Comparison of ENCODE assay signal across 8 mouse cellular contexts in genomic region chr1:38128919-38129436, GRCm38 (mm10). TPM values are rescaled to one million over a fixed set of nuclear protein-coding genes. Genes with fewer than 3 reads are reported as not detected.
DNase-seq lines count a peak whose midpoint lies in the region; ATAC-seq and TF ChIP-seq lines count a peak whose summit lies in the region.

No protein-coding gene starts in this region.

- H3K4me2 ChIP-seq in CH12.LX (ENCODE audit: insufficient read depth, low read depth, poor library complexity, severe bottlenecking): peak overlapping the region; percentile 74; the same call in 1 of the 2 replicates
- peak overlapping the region; percentile 86 for H3K4me2 ChIP-seq in forebrain, embryonic 12.5 days
- peak overlapping the region; percentile 63 for H3K4me2 ChIP-seq in lung, embryonic 14.5 days

- TF ChIP-seq RAD21 in CH12.LX (IDR thresholded peaks at IDR 0.05; ENCODE audit: low read depth, low read length): no peak

- in situ Hi-C loops in CH12.LX (cut with MboI; ENCODE audit: low pct_ligation_motif_present, low pct_unique_long_range_greater_than_20kb, low sequenced_read_pairs): loop anchor here (10.0 kb wide), 2 partner anchors 124 to 254 kb away; partner anchors contain the start of gene Lipt1

- H3K4me1 ChIP-seq in CH12.LX (ENCODE audit: control insufficient read depth in 1 of 2, insufficient read depth in 2 of 2): peaks cover 8 to 47% of the 10 kb centered on the region in 2 experiments
- peaks cover 8% of the 10 kb centered on the region for H3K4me1 ChIP-seq in brown adipose tissue, adult 24 weeks (ENCODE audit: control insufficient read depth, insufficient read depth, insufficient read length, low read length)
- peaks cover 25% of the 10 kb centered on the region for H3K4me1 ChIP-seq in forebrain, embryonic 12.5 days
- peaks cover 4% of the 10 kb centered on the region for H3K4me1 ChIP-seq in lung, embryonic 14.5 days (ENCODE audit: insufficient read depth)
- H3K4me1 ChIP-seq in thymus, adult 2 months (replicated peaks; ENCODE audit: control insufficient read depth, insufficient read depth, low read length): peaks cover 9% of the 10 kb centered on the region

- dilution Hi-C loops in CH12.LX (cut with MboI; ENCODE audit: extremely low pct_ligation_motif_present, extremely low pct_unique_long_range_greater_than_20kb, low sequenced_read_pairs): no loop called here

- TF ChIP-seq CTCF in CH12.LX (conservative IDR thresholded peaks at IDR 0.05 in 1 of 2, IDR thresholded peaks at IDR 0.05 in 1 of 2; ENCODE audit: low read depth in 2 of 2, low read length in 2 of 2): no peak
- no peak for TF ChIP-seq CTCF in lung, embryonic 14.5 days (IDR thresholded peaks at IDR 0.05; ENCODE audit: low read depth)
- TF ChIP-seq CTCF in thymus, adult 2 months (IDR thresholded peaks at IDR 0.05; ENCODE audit: borderline replicate concordance, control insufficient read depth, extremely low read depth, insufficient read depth, low read length, poor library complexity): 0 out of 2 replicates have a peak, but pooled peaks have one; percentile 18

- no peaks in the 10 kb centered on the region for H3K9me3 ChIP-seq in CH12.LX (replicated peaks; ENCODE audit: low read length)
- no peaks in the 10 kb centered on the region for H3K9me3 ChIP-seq in forebrain, embryonic 12.5 days
- H3K9me3 ChIP-seq in lung, embryonic 14.5 days (ENCODE audit: low read depth, low read length): no peaks in the 10 kb centered on the region

- H3K79me2 ChIP-seq in CH12.LX (replicated peaks; ENCODE audit: control insufficient read depth, extremely low read depth, insufficient read depth, poor library complexity, severe bottlenecking): peaks cover 39% of the 10 kb centered on the region

- no peak for TF ChIP-seq POLR2A in CH12.LX (IDR thresholded peaks at IDR 0.05; ENCODE audit: low read depth, low read length)
- TF ChIP-seq POLR2A in thymus, adult 2 months (IDR thresholded peaks at IDR 0.05; ENCODE audit: control insufficient read depth, extremely low read depth, insufficient read depth, low read length, poor library complexity): no peak

- H3K4me3 ChIP-seq in CH12.LX (replicated peaks in 1 of 3; ENCODE audit: low read depth in 2 of 3, low read length in 2 of 3, poor library complexity in 1 of 3): peak overlapping the region; percentile 70 to 93 (median 88)
- peak overlapping the region; percentile 77 for H3K4me3 ChIP-seq in brown adipose tissue, adult 24 weeks (ENCODE audit: insufficient read depth, low read depth, low read length)
- peak overlapping the region; percentile 88 for H3K4me3 ChIP-seq in forebrain, embryonic 12.5 days (replicated peaks)
- H3K4me3 ChIP-seq in lung, embryonic 14.5 days (ENCODE audit: low read depth, low read length): peak overlapping the region; percentile 87
- H3K4me3 ChIP-seq in thymus, adult 2 months (ENCODE audit: control insufficient read depth, insufficient read depth, low read length): peak overlapping the region; percentile 59

- no peak for TF ChIP-seq EP300 in CH12.LX (IDR thresholded peaks at IDR 0.05; ENCODE audit: low read length)

- H3K9ac ChIP-seq in CH12.LX (ENCODE audit: insufficient read depth, low read depth): peak overlapping the region; percentile 86
- peak overlapping the region; percentile 94 for H3K9ac ChIP-seq in forebrain, embryonic 12.5 days
- peak overlapping the region; percentile 91 for H3K9ac ChIP-seq in lung, embryonic 14.5 days

- DNase-seq in CH12.LX (ENCODE audit: extremely low read depth): no peak
- DNase-seq in heart, postnatal 10 days: peak; percentile 52 to 68
- DNase-seq in layer of hippocampus, adult 18-20 months (ENCODE audit: low spot score in 2 of 2): peak; percentile 28 to 47
- DNase-seq in lung, embryonic 14.5 days: peak; percentile 67
- DNase-seq in ovary, adult 18-20 months (ENCODE audit: low spot score): peak; percentile 19
- peak; percentile 48 for DNase-seq in thymus, adult 2 months

- intact Hi-C loops in heart, postnatal 10 days (cut with DNase I): loop anchor here (5.0 kb wide), 2 partner anchors 47 to 237 kb away; partner anchors contain the start of genes Mitd1 and Mrpl30

- H3K27me3 ChIP-seq in CH12.LX (replicated peaks): no peaks in the 10 kb centered on the region
- no peaks in the 10 kb centered on the region for H3K27me3 ChIP-seq in forebrain, embryonic 12.5 days
- no peaks in the 10 kb centered on the region for H3K27me3 ChIP-seq in lung, embryonic 14.5 days (ENCODE audit: insufficient read depth, low read length)
- H3K27me3 ChIP-seq in thymus, adult 2 months (ENCODE audit: control insufficient read depth, insufficient read depth, low read length): no peaks in the 10 kb centered on the region

- ATAC-seq in forebrain, embryonic 12.5 days (ENCODE audit: low FRiP score): no peak
- ATAC-seq in lung, embryonic 14.5 days (ENCODE audit: insufficient read depth): no peak

- peaks cover 2 to 5% of the 10 kb centered on the region in 2 experiments for H3K36me3 ChIP-seq in CH12.LX (replicated peaks in 1 of 2; ENCODE audit: control insufficient read depth in 1 of 2, insufficient read depth in 1 of 2, low read length in 1 of 2)
- no peaks in the 10 kb centered on the region; the same call in 1 of the 2 replicates for H3K36me3 ChIP-seq in forebrain, embryonic 12.5 days (replicated peaks)
- H3K36me3 ChIP-seq in lung, embryonic 14.5 days (ENCODE audit: insufficient read depth): no peaks in the 10 kb centered on the region
- H3K36me3 ChIP-seq in thymus, adult 2 months (ENCODE audit: control insufficient read depth, insufficient read depth, low read length): no peaks in the 10 kb centered on the region

- H3K27ac ChIP-seq in CH12.LX (ENCODE audit: insufficient read depth, low read depth): peak overlapping the region; percentile 79; the same call in 1 of the 2 replicates
- 0 out of 2 replicates have a peak overlapping the region, but pooled peaks have one; percentile 68 for H3K27ac ChIP-seq in brown adipose tissue, adult 24 weeks (replicated peaks; ENCODE audit: low read depth, low read length)
- H3K27ac ChIP-seq in forebrain, embryonic 12.5 days: peak overlapping the region; percentile 97
- peak overlapping the region; percentile 86 for H3K27ac ChIP-seq in lung, embryonic 14.5 days (ENCODE audit: low read depth)
- no peak overlapping the region for H3K27ac ChIP-seq in thymus, adult 2 months (ENCODE audit: control insufficient read depth, insufficient read depth, low read length)

- WGBS in forebrain, embryonic 12.5 days: under 1% methylated on average over 65 of the region's 68 CpGs
- under 1% methylated on average over 53 of the region's 68 CpGs for WGBS in lung, embryonic 14.5 days
- under 1% methylated on average over 68 of the region's 68 CpGs for WGBS in thymus, adult 2 months

TF ChIP-seq in CH12.LX, 34 proteins besides CTCF, POLR2A, EP300 and RAD21:
- TF ChIP-seq ZNF384 (IDR thresholded peaks at IDR 0.05; ENCODE audit: low read depth, low read length) (no peak), UBTF (IDR thresholded peaks at IDR 0.05; ENCODE audit: low read depth, low read length) (peak; percentile 71), TCF12 (IDR thresholded peaks at IDR 0.05; ENCODE audit: low read depth, low read length) (peak; percentile 11; the same call in 1 of the 2 replicates), NRF1 (IDR thresholded peaks at IDR 0.05; ENCODE audit: low read depth, low read length) (peak; percentile 64), HCFC1 (IDR thresholded peaks at IDR 0.05; ENCODE audit: low read depth, low read length) (no peak), IRF4 (IDR thresholded peaks at IDR 0.05; ENCODE audit: low read depth, low read length) (no peak), KAT2A (IDR thresholded peaks at IDR 0.05; ENCODE audit: insufficient replicate concordance, low read length) (no peak), SMC3 (IDR thresholded peaks at IDR 0.05; ENCODE audit: low read depth, low read length) (no peak)

RNA-seq across cellular contexts. Expression of gene Rev1, which starts 0.6 kb away (rescaled TPM):
- total RNA-seq in CH12.LX (2012; rRNA removed): 22.9 and 25.6 TPM in 2 replicates
- total RNA-seq in CH12.LX (2014; rRNA removed): 25.7 and 27.1 TPM in 2 replicates
- 22.7 and 23.4 TPM in 2 replicates for polyA plus RNA-seq in CH12.LX (2012; ENCODE audit: insufficient read length, low read depth)
- 8.8 and 11.0 TPM in 2 replicates for polyA plus RNA-seq in brown adipose tissue, adult 24 weeks (2012; ENCODE audit: insufficient read depth, insufficient read length, missing spikeins)
- 47.9 and 48.6 TPM in 2 replicates for polyA plus RNA-seq in forebrain, embryonic 12.5 days (2016; fragmentation: Nextera tagmentation; extraction: Ambion mirVana)
- 10 to 100 TPM; 17.3 to 20.2 TPM for total RNA-seq in heart, postnatal 10 days (2021)
- total RNA-seq in layer of hippocampus, adult 18-20 months (2021): 10 to 100 TPM; 35.8 to 40.6 TPM
- polyA plus RNA-seq in lung, embryonic 14.5 days (2014; fragmentation: Nextera tagmentation; extraction: Ambion mirVana): 27.3 and 32.3 TPM in 2 replicates
- 15.7 and 16.5 TPM in 2 replicates for polyA plus RNA-seq in thymus, adult 2 months (2012; rRNA removed)
